Mouse (Mus musculus) heart, embryonic 15.5 days (tissue): Measurements from ENCODE around the gene Ldb2. TPM values are rescaled to one million over a fixed set of nuclear protein-coding genes. Genes with fewer than 3 reads are reported as not detected.

Experiments used
- ATAC-seq: fragments of 200-750 bp; cut with Nextera tagmentation; replicated peaks from 2 replicates; pipeline ENCODE4 v1.8.0; 2017; ENCODE audit warnings: low read depth, moderate TSS enrichment; ENCODE audit not compliant: insufficient number of reproducible peaks, insufficient read depth, low FRiP score
- H3K27ac ChIP-seq: fragments of 300-500 bp; sonication (generic); 2 replicates; pipeline ENCODE4 v1.5.1; 2015; ENCODE audit warnings: mild to moderate bottlenecking, inconsistent platforms
- H3K27me3 ChIP-seq: fragments of 300-500 bp; sonication (generic); 2 replicates; pipeline ENCODE4 v1.6.1; 2015; ENCODE audit warnings: inconsistent platforms
- H3K36me3 ChIP-seq: fragments of 300-500 bp; sonication (generic); 2 replicates; pipeline ENCODE4 v1.6.1; 2015; ENCODE audit warnings: mild to moderate bottlenecking, inconsistent platforms
- H3K4me1 ChIP-seq: fragments of 300-500 bp; sonication (generic); replicated peaks from 2 replicates; pipeline ENCODE4 v1.6.1; 2015; ENCODE audit warnings: inconsistent platforms
- H3K4me2 ChIP-seq: fragments of 300-500 bp; sonication (generic); 2 replicates; pipeline ENCODE4 v1.6.1; 2015; ENCODE audit warnings: inconsistent platforms, mild to moderate bottlenecking, moderate library complexity
- H3K4me3 ChIP-seq: fragments of 300-500 bp; sonication (generic); 2 replicates; pipeline ENCODE4 v1.5.1; 2015; ENCODE audit warnings: mild to moderate bottlenecking, inconsistent platforms
- H3K9ac ChIP-seq: fragments of 300-500 bp; sonication (generic); 2 replicates; pipeline ENCODE4 v1.6.1; 2015; ENCODE audit warnings: mild to moderate bottlenecking, inconsistent platforms
- H3K9me3 ChIP-seq: fragments of 300-500 bp; sonication (generic); replicated peaks from 2 replicates; pipeline ENCODE4 v1.6.1; 2016; ENCODE audit warnings: inconsistent platforms
- WGBS: fragments of 180-500 bp; shearing (Covaris S2); methylation state at CpG from one replicate; pipeline ENCODE4 v1.1.7; 2015; ENCODE audit warnings: mixed read lengths; 5-methylcytosine and 5-hydroxymethylcytosine counted together
- polyA plus RNA-seq: library from polyadenylated mRNA; unstranded; fragments of >200 nt; fragmentation: Nextera tagmentation; extraction: Ambion mirVana; gene quantifications from 2 replicates; pipeline ENCODE4 v1.2.1, GENCODE M21; 2015

The Ldb2 gene
- polyA plus RNA-seq, 1 experiment from 2014 or later = 13.3 TPM

- Histone ChIP-seq H3K4me1 (no peaks in the 10 kb centered on the region), H3K4me2 (no peak overlapping the region), H3K4me3 (no peak overlapping the region), H3K9ac (no peak overlapping the region), H3K36me3 (no peaks in the 10 kb centered on the region), H3K27me3 (no peaks in the 10 kb centered on the region), H3K27ac (no peak overlapping the region), H3K9me3 (no peaks in the 10 kb centered on the region)
- WGBS = 57% methylated on average over 5 of the region's 5 CpGs
- ATAC-seq = no peak
Observed at GRCm38 (mm10) chr5:44713181-44713789, 86.2 kb downstream of the Ldb2 start.

GRCm38 (mm10) chr5:44711211-44711610 is 88.3 kb downstream of the Ldb2 start:
- Histone ChIP-seq H3K27ac (no peak overlapping the region), H3K4me1 (no peaks in the 10 kb centered on the region), H3K9ac (no peak overlapping the region), H3K27me3 (no peaks in the 10 kb centered on the region), H3K9me3 (no peaks in the 10 kb centered on the region), H3K4me2 (no peak overlapping the region), H3K4me3 (no peak overlapping the region), H3K36me3 (no peaks in the 10 kb centered on the region)
- ATAC-seq = no peak
- 56% methylated on average over 5 of the region's 5 CpGs for WGBS

- no peaks in the 10 kb centered on the region for H3K36me3 ChIP-seq
- H3K27ac ChIP-seq = no peak overlapping the region
- no peak overlapping the region for H3K4me2 ChIP-seq
- H3K9me3 ChIP-seq = no peaks in the 10 kb centered on the region
- no peaks in the 10 kb centered on the region for H3K27me3 ChIP-seq
- ATAC-seq = no peak
- WGBS = 55% methylated on average over 4 of the region's 4 CpGs
- no peak overlapping the region for H3K4me3 ChIP-seq
- no peak overlapping the region for H3K9ac ChIP-seq
- H3K4me1 ChIP-seq = no peaks in the 10 kb centered on the region
Observed at GRCm38 (mm10) chr5:44710132-44710871, 89.2 kb downstream of the Ldb2 start.

GRCm38 (mm10) chr5:44709276-44709675 is 90.2 kb downstream of the Ldb2 start:
- WGBS = 68% methylated on average over 2 of the region's 2 CpGs
- Histone ChIP-seq H3K27me3 (no peaks in the 10 kb centered on the region), H3K4me3 (no peak overlapping the region), H3K27ac (no peak overlapping the region), H3K4me1 (no peaks in the 10 kb centered on the region), H3K9ac (no peak overlapping the region), H3K36me3 (no peaks in the 10 kb centered on the region), H3K9me3 (no peaks in the 10 kb centered on the region), H3K4me2 (no peak overlapping the region)
- no peak for ATAC-seq

GRCm38 (mm10) chr5:44707946-44708345 is 91.5 kb downstream of the Ldb2 start:
- 76% methylated on average over 3 of the region's 3 CpGs for WGBS
- Histone ChIP-seq H3K4me3 (no peak overlapping the region), H3K27ac (peak overlapping the region; percentile 67), H3K9ac (no peak overlapping the region), H3K4me1 (no peaks in the 10 kb centered on the region), H3K4me2 (no peak overlapping the region), H3K36me3 (no peaks in the 10 kb centered on the region), H3K9me3 (no peaks in the 10 kb centered on the region), H3K27me3 (no peaks in the 10 kb centered on the region)
- no peak for ATAC-seq

GRCm38 (mm10) chr5:44706997-44707698 is 92.3 kb downstream of the Ldb2 start:
- H3K4me2 ChIP-seq = no peak overlapping the region; the same call in 1 of the 2 replicates
- 0 out of 2 replicates have a peak, but pooled peaks have one; percentile 43 for ATAC-seq
- H3K9me3 ChIP-seq = no peaks in the 10 kb centered on the region
- 33% methylated on average over 6 of the region's 6 CpGs for WGBS
- no peaks in the 10 kb centered on the region for H3K4me1 ChIP-seq
- no peaks in the 10 kb centered on the region for H3K36me3 ChIP-seq
- peak overlapping the region; percentile 67 for H3K27ac ChIP-seq
- H3K9ac ChIP-seq = no peak overlapping the region
- H3K4me3 ChIP-seq = no peak overlapping the region
- H3K27me3 ChIP-seq = no peaks in the 10 kb centered on the region

GRCm38 (mm10) chr5:44697993-44698392 is 101.5 kb downstream of the Ldb2 start:
- ATAC-seq = no peak
- Histone ChIP-seq H3K4me2 (no peak overlapping the region), H3K36me3 (no peaks in the 10 kb centered on the region), H3K9me3 (no peaks in the 10 kb centered on the region), H3K4me3 (no peak overlapping the region), H3K9ac (no peak overlapping the region), H3K4me1 (no peaks in the 10 kb centered on the region), H3K27ac (no peak overlapping the region), H3K27me3 (no peaks in the 10 kb centered on the region)
- 72% methylated on average over 3 of the region's 3 CpGs for WGBS

GRCm38 (mm10) chr5:44696548-44696947 is 102.9 kb downstream of the Ldb2 start:
- H3K36me3 ChIP-seq = no peaks in the 10 kb centered on the region
- ATAC-seq = no peak
- no peaks in the 10 kb centered on the region for H3K27me3 ChIP-seq
- no peak overlapping the region for H3K27ac ChIP-seq
- no peaks in the 10 kb centered on the region for H3K9me3 ChIP-seq
- no peak overlapping the region for H3K4me2 ChIP-seq
- no peak overlapping the region for H3K9ac ChIP-seq
- no peaks in the 10 kb centered on the region for H3K4me1 ChIP-seq
- H3K4me3 ChIP-seq = no peak overlapping the region
- WGBS = 77% methylated on average over 7 of the region's 7 CpGs

- WGBS = 45% methylated on average over 5 of the region's 5 CpGs
- no peak overlapping the region for H3K9ac ChIP-seq
- no peak for ATAC-seq
- H3K27ac ChIP-seq = no peak overlapping the region
- no peak overlapping the region for H3K4me2 ChIP-seq
- peaks cover 3% of the 10 kb centered on the region for H3K4me1 ChIP-seq
- H3K9me3 ChIP-seq = no peaks in the 10 kb centered on the region
- no peaks in the 10 kb centered on the region for H3K36me3 ChIP-seq
- no peak overlapping the region for H3K4me3 ChIP-seq
- no peaks in the 10 kb centered on the region for H3K27me3 ChIP-seq
Observed at GRCm38 (mm10) chr5:44693674-44694073, 105.8 kb downstream of the Ldb2 start.

GRCm38 (mm10) chr5:44686344-44686743 is 113.1 kb downstream of the Ldb2 start:
- H3K36me3 ChIP-seq = no peaks in the 10 kb centered on the region
- H3K9ac ChIP-seq = no peak overlapping the region
- H3K4me1 ChIP-seq = peaks cover 4% of the 10 kb centered on the region
- H3K4me2 ChIP-seq = no peak overlapping the region
- no peak overlapping the region for H3K27ac ChIP-seq
- no peak for ATAC-seq
- H3K27me3 ChIP-seq = no peaks in the 10 kb centered on the region
- no peaks in the 10 kb centered on the region for H3K9me3 ChIP-seq
- WGBS = 78% methylated on average over 6 of the region's 6 CpGs
- H3K4me3 ChIP-seq = no peak overlapping the region

- H3K36me3 ChIP-seq = no peaks in the 10 kb centered on the region
- no peaks in the 10 kb centered on the region for H3K4me1 ChIP-seq
- H3K9me3 ChIP-seq = no peaks in the 10 kb centered on the region
- no peaks in the 10 kb centered on the region for H3K27me3 ChIP-seq
- no peak overlapping the region for H3K4me2 ChIP-seq
- WGBS = 78% methylated on average over 3 of the region's 3 CpGs
- ATAC-seq = no peak
- H3K27ac ChIP-seq = no peak overlapping the region
- H3K9ac ChIP-seq = no peak overlapping the region
- H3K4me3 ChIP-seq = no peak overlapping the region
Observed at GRCm38 (mm10) chr5:44681054-44681638, 118.3 kb downstream of the Ldb2 start.
